Mouse (Mus musculus) right cerebral cortex, postnatal 25 days (tissue): ENCODE measurements at regions not wholly inside any gene's neighbourhood (a gene's known extent, or its start where the extent isn't known, plus 50 kb on each side); places are given as distances from the start of the nearest gene placed in this dataset.
"Not testable (repeated sequence)": the region's sequence is repeated elsewhere in the genome, so short reads cannot be mapped to it uniquely, and the experiment has no call there.

Experiments
- DNase-seq: peaks from one replicate; pipeline ENCODE4 v3.0.0; 2022

- DNase-seq: no peak
Observed at GRCm38 (mm10) chr7:73827549-73827948, 87.4 kb downstream of the Fam174b start.

- no peak for DNase-seq
Observed at GRCm38 (mm10) chr7:73830581-73830980, 90.5 kb downstream of the Fam174b start.

DNA sequence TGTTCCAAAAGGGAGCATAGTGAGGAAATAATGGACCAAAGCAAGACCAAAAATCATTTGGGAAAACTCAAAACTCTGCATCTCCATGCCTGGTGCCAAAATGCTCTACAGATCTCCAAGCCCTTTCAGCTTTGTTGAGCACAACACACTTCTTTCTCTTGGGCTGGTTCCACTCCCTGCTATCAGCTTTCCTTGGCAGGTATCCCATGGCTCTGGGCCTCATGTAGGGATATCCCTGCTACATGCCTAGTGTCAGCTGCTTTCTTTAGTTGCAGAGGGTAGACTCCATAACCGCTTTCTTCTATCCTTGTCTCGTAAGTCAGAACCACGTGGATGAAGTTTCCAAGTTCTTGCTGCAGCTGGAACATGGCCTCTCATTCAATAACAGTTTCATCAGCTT lies 100.3 kb downstream of the Fam174b start:
- DNase-seq: no peak

DNA sequence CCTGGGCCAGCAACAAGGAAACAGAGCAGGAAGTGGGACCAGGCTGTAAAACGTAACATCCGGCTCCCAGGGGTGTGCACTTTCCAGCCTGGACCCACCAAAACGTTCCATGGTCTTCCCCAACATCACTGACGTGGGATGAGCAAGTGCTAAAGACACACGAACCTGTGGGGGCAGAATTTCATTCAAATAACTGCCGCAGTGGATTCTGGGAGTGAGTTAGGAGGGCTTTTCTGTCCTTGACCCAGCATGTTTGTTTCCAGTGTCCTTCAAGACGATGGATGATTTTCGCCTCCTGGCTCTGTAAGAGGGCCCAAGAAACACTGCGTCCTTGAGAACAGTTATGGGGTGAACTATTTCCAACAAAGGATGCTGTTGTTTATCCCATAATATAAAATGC lies 112.1 kb downstream of the Fam174b start:
- DNase-seq: no peak

- not testable (repeated sequence) for DNase-seq
Observed at GRCm38 (mm10) chr7:73853296-73853950, 113.3 kb downstream of the Fam174b start.

GRCm38 (mm10) chr7:73855489-73855888 lies 115.4 kb downstream of the Fam174b start:
- DNase-seq: peak; percentile 14

DNA sequence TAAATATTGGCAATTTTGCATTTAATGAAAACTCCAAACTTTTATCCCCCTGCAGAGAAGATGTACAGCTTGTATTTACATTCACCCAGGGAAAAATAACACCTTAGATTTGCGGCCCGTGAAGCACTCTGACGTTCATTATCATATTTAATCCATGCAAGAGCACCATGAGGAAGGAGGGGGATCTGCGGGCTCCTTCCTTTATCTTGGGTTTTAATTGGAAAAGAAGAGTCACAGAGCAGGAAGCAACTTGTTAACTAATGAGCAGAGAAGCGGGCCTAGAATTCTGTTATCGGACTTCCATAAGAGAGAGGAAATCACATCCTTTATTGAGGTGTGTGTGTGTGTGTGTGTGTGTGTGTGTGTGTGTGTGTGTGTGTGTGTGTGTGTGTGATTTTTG lies 116.8 kb downstream of the Fam174b start:
- no peak for DNase-seq

DNA sequence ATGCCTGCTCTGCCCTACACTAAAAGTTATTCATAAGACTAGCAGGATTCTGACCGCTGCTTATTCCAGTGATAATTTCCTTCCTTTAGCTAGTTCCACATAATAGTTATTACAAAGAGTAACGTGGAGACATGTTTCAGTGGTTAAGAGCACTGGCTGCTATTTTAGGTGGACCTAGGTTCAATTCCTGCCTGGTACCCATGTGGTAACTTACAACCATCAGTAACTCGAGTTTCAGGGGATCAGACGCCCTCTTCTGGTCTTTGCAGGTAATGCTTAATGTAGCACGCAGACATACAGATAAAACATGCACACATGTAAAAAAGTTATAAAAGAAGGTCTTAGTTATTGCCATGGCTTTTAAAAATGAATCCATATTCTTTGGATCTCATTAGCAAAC lies 125.0 kb downstream of the Fam174b start:
- no peak for DNase-seq

- no peak for DNase-seq
Observed at GRCm38 (mm10) chr7:73872181-73872580, 132.1 kb downstream of the Fam174b start.

GRCm38 (mm10) chr7:73881252-73882042 lies 132.0 kb downstream of the St8sia2 start:
- no peak for DNase-seq

DNA sequence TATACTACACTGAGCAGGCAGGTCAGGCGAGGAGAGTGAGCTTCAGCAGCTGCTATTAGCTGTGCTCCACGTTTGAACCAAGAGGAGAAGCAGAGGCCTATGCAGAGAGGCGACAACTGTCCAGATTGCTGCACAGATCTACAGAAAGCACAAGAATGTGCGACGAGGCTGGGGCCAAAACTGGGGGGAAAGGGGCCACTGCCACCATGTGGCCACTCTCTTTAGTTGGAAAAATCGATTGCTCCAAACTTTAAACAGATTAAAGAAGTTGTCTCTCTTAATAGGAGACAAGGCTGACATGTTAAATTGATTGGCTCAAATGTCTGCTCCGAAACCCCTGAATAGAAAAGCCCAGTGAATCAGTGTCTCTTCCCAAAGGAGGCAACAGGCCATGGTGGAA lies 127.3 kb downstream of the St8sia2 start:
- DNase-seq: no peak
